Mouse (Mus musculus): ENCODE results near the gene Wdr86.
"Not testable (repeated sequence)": the region's sequence is repeated elsewhere in the genome, so short reads cannot be mapped to it uniquely, and the experiment has no call there.

Gene Wdr86

DNA sequence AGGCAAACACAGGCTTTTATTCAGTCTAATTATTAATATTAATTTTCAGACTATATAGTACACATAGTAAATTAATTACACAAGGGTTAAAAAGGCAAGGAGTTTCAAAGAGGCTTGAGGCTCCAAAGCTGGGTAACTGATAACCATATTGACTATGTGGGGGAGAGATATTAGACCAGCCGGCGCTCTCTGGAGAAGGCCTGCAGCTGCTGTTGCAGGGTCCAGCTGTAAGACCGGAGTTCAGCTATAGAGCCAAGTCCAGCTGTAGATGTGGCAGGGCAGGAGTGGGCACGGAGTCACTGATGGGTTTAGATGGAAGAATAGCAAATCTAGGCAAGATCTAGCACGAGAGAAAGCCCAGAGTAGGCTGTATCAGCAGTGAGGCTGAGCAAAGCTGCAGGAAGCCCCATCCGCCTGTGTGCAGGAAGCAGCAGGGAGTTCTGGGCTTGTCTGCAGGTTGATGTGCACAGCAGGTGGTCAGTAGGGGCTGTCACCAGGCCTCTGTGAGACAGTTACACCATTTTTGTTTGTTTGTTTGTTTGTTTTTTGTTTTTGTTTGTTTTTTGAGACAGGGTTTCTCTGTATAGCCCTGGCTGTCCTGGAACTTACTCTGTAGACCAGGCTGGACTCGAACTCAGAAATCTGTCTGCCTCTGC is 3.4 kb upstream of the Wdr86 start:
- DNase-seq (ENCODE audit: extremely low read depth, low read depth), result no peak

DNA sequence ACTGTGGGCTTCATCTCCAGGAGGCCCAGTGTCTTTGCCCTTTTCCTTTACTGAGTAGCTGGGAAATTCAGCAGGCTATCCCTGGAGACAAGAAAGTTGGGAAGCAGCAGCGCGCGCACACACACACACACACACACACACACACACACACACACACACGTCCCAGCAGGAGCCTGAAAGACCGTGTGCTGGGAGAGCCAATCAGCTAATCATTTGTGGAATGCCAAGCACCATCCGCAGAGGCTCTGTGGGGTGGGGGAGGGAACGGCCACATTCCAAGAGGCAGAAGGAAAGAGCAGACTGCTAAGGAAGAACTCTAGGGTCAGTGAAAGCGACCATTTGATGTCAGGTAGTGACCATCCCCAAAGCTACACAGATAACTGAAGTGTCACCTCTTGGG is 2.6 kb upstream of the Wdr86 start:
- no peak for DNase-seq (ENCODE audit: extremely low read depth, low read depth)

DNA sequence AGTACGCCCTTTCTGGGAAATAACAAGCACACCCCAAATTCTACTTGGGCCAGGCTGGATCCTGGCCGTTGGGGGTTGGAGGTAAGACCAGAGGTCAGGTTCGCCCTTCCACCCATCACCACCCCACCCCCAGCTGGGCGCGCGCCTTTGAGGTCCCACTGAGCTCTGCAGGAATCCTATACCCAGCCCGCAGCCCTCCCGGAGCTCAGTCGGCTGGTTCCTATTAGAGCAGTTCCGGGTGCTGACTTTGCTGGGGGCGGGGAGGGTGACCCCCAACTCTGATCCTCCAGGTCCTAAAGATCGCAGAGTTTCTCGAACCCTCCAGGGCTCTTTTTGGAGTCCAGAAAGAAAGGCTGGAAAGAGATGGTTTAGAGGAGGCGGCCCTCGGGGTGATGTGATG is 459 bp upstream of the Wdr86 start:
- DNase-seq (ENCODE audit: extremely low read depth, low read depth), result no peak

DNA sequence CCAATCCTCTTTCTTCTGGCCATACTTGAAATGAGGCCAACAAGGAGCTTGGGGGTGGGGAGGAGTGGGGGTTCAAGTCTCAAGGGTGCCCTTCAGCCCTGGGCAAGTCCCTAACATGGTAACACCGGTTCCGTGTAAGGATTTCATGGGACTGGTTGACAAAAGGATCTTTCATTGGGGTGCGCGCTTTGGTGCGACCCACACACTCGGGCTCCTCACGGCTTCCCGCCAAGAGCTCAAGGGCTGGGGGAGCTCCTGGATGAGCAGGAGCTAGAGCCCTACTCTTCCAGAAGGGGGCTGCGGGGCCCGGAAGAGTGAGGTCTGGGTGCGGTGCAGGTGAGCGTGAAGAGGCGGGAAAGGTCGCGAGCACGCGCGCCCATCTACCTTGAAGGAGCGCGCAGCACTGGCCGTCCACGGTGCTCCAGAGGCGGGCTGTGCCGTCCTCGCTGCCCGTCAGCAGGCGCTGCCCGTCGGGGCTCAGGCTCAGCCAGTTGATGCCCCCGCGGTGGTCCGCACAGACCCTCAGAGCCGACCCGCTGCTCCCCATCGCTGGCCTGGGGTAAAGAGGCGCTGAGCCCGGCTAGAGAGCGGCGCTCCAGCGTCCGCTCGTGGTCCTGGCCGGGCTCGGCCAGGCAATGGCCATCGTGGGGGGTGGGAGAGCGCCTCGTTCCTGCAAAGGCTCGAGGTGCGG is 585 bp downstream of the Wdr86 start:
- no peak for DNase-seq (ENCODE audit: extremely low read depth, low read depth)

DNA sequence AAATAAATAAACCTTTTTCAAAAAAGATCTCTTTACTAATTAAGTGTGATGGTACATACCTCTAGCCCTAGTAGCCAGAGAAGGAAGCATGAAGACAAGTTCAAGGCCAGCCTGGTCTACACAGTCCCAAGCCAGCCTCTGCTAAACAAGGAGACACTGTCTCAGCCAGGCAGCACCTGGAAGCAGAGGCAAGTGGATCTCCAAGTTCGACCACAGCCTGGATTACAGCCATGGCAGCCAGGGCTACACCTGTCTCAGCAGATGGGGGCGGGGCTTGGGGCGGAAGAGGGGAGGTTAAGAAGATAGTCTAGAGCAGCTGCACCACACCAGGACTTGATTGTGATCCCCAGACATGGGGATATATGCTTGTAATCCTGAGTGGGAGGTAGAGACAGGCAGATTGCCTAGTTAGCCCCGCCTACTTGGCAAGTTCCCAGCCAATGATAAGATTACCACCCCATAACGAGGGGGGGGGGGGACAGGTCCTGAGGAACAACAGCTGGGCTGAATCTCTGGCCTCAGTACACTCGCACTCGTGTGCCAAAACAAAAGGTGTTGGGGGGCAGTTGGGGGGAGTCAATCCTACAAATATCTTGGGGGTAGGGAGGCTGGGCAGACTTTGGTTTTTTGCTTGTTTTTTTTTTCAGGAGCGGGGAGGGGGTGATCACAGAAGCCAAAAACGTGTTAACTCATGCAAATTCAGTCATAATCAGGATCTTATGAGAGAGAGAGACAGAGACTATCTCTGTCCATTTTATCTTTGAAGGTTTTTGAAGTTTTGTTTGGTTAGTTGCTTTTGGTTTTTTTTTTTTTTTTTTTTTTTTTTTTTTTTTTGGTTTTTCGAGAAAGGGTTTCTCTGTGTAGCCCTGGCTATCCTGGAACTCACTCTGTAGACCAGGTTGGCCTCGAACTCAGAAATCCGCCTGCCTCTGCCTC is 3.4 kb downstream of the Wdr86 start:
- peak; percentile 55 for DNase-seq (ENCODE audit: extremely low read depth, low read depth)

DNA sequence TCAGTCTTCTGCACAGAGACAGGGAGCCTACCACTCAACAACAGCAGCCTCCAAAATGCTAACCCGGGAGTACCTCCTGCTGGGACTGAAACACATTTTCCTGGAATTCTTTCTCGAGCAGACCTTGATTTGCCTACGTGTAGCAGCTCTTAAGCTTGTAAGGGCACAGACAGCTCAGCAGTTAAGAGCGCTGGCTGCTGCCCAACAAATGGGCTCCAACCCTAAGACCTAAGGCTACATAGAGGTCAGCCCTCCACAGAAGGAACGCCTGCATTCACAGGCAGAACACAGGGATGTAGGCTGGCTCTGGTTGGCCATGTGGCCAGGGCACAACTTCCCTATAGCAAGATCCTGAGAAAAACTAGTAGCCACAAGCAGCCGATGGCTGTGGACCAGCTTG is 4.6 kb downstream of the Wdr86 start:
- no peak for DNase-seq (ENCODE audit: extremely low read depth, low read depth)

DNA sequence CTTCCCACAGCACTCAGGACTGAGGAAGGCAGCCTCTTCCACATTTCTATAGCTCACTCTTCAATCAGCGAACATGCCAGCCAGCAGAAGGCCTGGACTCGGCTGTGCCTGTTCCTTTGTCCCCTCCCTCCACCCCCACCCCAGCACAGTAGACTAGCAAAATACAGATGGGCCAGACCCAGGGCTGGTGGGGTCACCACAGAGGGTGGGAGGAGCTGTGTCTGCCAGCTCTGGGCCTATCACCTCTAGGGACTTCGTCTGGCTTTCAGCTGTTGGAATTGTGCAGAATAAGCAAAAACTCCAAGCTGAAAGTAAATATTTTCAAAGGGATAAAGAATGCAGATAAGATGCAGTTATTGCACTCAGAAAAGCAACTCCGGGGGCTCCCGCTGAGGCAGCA is 5.7 kb downstream of the Wdr86 start:
- DNase-seq (ENCODE audit: extremely low read depth, low read depth), result no peak

DNA sequence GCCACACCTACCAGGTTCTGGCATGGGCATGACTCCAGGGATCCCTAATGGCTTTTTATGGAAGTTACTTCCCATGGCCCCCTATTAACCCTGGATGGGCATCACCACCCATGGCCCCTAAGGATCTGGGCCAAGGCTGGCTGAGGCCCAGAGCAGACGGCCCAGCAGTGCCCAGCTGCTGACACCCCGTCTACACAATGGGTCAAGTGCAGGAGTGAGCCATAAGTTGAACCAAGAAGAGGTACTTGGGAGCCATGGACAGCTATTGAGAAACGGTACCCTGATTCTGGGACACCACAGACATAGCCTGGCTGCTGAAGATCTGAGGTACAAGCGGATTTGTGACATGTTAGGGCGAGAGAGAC is 6.3 kb downstream of the Wdr86 start:
- no peak for DNase-seq (ENCODE audit: extremely low read depth, low read depth)

DNA sequence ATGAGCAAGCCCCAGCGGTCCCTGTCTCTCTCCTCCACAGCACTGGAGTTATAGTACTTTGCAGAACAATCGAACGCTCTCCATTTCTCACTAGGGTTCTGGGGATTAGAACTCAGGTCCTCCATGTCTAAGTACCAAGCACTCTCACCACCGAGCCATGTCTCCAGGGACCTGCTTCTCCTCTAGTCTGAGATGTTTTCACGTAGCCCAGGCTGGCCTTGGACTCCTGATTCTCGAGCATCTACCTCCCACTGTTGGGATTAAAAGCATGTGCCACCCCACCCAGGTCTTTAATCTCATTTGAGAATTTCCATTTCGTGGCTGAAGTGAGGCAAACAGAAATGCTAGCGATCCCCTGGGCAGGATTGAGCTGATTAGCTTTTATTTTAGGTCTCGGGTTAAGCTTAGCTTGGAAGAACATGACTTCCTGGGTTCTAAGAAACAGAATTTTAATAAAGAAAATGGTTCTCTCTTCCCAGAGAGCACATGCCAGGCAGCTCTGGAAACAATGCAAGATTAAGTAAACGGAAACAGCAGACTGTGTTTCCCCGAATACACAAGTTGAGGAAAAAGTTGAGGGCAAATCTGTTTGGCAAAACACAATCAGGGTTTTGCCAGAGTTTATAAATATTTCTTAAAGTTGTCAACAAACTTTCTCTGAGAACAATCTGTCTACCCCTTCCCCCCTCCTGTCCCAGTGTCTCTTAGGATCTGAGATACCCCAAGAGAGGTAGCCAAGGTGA is 6.8 kb downstream of the Wdr86 start:
- no peak for DNase-seq (ENCODE audit: extremely low read depth, low read depth)

DNA sequence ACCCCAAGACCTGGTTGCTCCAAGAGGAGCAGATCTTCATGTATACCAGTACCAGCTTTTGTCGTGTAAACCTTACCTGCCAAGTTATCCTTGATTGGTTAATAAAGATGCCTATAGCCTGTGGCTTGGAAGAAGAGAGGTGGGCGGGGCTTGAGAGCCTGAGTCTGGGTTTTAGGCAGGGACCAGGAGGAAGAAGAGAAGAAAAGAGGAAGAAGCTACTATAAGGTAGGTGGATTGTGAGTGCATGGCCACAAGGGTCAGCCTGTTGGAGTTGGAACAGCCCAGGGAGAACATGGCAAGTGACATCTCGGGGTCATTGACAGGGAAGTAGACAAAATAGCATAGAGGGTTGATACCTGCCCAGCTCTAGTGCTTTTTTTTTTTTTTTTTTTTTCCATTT is 10.7 kb downstream of the Wdr86 start:
- peak; percentile 18 for DNase-seq (ENCODE audit: extremely low read depth, low read depth)

DNA sequence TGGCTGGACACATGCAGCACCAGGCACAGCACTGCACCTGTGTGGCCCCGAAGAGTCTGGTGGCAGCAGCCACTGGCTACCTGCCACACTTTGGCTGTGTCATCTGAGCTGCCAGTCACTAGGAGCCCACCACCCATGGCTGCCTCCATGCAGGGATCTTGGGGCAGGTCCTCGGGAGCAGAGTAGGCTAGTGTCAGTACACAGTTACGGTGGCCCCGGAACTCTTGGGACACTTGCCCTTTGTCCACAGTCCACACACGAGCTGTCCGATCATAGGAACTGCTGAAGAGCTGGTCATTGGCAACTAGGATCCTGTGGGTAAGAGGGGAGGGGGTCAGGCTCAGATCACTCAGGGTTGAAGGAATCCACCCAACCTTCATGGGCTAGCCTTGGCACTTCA is 12.5 kb downstream of the Wdr86 start:
- DNase-seq (ENCODE audit: extremely low read depth, low read depth), result no peak

DNA sequence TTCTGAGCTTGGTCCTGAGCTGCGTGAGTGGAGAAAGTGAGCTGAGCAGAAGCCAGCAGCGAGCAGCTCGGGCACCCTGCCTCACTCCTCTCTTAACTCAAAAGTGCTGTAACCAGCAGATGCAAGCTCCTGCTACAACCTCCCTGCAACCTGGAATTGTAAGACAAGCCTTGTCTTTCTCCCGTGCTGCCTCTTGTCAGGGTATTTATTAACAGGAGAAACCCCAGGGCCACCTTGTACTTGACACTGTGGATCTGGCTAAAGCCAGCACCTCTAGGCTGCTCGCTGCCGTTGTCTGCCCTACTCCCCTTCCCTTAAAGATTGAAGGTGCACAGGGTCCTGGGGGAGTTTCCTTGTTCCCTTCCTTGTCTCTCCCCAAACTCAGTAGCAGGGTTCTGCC is 16.5 kb downstream of the Wdr86 start:
- DNase-seq (ENCODE audit: extremely low read depth, low read depth), result no peak

DNA sequence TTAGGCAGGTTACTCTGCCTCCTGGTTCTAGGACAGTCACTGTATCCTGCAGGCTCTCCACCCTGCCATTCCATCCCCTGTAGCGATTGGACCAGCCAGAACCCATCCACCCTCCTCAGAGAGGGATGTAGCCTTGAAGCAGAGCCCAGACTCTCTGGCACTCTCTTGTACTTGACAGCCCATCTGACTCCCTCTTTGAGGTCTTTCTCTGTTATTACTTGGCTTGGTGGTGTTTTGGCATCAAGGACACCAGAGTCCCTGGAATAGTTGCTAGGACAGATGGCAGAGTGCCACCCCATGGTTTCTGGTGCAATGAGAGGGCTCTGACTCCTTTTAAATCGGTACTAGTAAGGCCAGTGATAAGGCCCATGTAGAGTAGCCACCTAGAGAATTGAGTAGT is 17.3 kb downstream of the Wdr86 start:
- no peak for DNase-seq (ENCODE audit: extremely low read depth, low read depth)

DNA sequence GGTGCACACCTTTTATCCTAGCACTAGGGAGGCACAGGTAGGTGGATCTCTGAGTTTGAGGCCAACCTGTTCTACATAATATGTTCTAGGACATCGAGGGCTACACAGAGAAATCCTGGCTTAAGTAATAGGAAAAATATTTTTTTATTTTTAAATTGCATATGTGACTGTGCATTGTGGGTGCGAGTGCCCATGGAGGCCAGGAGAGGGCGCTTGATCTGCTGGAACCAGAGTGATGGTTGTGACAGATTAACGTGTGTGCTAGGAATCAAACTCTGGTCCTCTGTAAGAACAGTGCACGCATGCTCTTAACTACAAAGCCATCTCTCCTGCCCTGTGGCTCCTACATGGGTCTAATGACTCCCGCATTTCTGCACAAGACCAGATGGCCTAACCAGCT is 18.9 kb downstream of the Wdr86 start:
- DNase-seq (ENCODE audit: extremely low read depth, low read depth), result no peak

DNA sequence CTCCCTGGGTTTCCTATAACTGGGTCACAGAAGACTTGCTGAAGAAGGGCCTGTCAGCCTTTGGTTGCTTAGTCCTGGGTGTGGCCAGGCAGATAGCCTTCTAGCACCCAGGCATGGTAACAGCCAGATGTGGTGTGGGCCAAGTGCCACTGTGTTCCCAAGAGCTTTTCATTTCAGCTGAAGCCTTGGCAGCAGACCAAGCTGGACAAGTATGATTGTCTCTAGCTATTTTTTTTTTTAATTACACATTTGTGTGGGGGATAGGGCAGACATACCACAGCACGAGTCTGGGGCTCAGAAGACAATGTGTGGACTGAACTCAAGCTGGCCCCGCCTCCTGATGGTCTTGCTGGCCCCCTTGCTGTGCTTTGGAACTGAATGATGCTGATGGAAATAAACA is 20.6 kb downstream of the Wdr86 start:
- DNase-seq (ENCODE audit: extremely low read depth, low read depth), result no peak

DNA sequence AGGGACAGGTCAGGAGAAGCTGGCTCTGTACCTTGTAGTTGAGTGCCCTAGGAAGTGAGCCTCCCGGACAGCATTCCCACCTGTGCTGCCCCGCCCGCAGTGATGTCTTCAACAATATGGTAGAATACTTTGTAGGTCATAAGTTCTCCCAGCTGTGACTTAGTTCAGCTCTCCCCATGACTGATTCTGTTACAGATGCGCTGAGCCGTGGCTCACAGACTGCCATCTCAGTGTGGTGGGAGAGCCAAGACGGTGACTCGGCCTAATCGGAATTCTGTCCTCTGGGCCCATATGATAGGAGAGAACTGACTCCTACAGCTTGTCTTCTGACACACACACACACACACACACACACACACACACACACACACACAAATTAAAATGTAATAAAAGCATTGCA is 25.9 kb downstream of the Wdr86 start:
- no peak for DNase-seq (ENCODE audit: extremely low read depth, low read depth)

DNA sequence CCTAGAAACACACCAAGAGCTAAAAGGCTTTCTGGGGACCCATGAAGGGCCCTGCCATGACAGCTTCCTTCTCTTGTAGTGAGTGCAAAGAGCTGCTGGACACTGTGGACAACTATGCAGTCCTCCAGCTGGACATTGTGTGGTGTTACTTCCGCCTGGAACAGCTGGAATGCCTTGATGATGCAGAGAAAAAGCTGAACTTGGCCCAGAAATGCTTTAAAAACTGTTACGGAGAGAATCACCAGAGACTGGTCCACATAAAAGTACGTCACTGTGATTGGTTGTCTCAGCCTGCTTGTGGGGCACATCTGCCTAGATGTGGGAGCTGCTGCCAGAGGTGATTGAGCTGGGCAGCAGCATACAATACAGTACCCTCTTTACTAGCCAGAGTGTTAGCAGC is 29.3 kb downstream of the Wdr86 start:
- DNase-seq (ENCODE audit: extremely low read depth, low read depth), result no peak

DNA sequence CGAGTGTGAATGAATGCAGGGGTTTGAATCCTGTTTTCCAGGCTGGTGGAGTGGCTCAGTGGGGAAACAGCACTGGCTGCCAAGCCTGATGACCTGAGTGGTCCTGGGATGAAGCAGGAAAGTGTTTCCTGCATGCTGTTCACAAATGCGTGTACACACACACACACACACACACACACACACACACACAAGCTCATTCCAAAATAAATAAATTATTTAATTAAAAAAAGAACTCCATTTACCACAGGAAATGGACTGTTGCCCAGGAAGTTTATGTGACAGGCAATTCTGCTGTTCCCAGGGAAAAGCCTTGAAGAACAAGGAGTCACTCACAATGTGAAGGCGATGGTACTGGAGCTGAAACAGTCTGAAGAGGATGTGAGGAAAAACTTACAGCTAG is 33.8 kb downstream of the Wdr86 start:
- DNase-seq (ENCODE audit: extremely low read depth, low read depth), result no peak

DNA sequence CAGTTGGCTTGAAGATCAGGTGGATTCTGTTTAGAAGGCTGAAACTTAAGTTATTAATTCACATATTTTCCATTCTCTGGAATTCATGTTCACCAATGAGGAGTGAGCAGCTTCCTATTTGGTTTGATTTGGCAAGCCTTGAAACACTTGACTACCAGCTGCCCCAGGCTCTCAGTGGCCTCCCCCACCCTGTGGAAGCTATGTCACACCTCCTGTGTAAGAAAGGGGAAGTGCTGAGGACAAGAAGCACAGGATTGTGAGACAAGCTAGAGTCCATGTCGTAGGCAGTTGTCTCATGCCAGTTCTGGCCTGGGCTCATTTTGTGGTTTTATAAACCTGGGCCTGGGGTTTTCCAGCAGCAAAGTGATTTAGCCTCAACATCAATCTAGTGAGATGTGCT is 42.8 kb downstream of the Wdr86 start:
- peak; percentile 90 for DNase-seq (ENCODE audit: extremely low read depth, low read depth)

DNA sequence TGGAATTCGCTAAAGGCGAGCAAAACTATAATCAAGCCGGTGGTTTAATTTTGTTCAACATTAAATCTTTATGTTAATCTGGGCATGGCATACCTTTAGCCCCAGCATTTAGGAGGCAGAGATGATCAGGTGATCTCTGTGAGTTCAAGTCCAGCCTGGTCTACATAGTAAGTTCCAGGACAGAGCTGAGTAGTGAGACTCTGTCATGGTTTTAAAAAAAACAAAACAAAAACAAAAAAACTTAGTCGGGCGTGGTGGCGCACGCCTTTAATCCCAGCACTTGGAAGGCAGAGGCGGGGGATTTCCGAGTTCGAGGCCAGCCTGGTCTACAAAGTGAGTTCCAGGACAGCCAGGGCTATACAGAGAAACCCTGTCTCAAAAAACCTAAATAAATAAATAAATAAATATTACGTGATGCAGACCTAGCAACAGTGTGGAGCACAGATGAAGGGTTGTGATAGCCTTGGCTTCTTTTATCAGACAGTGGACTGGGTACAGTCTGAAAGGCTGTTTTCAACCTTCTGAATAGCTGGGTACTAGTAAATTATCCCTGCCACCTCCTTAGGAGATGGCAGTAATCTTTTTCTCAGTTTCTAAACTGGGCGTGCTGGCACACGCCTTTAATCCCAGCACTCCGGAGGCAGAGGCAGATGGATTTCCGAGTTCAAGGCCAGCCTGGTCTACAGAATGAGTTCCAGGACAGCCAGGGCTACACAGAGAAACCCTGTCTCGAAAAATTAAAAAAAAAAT is 43.7 kb downstream of the Wdr86 start:
- not testable (repeated sequence) for DNase-seq (ENCODE audit: extremely low read depth, low read depth)

DNA sequence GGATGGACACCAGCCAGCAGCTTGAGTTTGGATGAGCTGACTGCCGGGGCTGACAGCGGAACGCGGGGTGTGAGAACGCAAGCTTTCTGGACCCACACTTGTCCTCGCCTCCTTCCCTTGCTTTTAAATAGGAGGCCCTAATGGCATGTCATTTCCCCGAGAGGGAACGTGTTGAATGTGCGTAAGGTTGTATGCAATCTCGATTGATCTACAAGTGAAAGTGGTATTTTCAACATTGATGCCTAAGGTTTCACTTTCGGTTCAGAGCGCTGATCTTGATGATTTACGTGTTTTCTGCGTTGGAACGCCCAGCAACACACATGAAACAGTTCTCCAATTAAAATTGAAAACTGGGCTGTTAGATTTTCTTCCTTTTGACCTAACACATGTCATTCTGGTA is 44.4 kb downstream of the Wdr86 start:
- peak; percentile 83 for DNase-seq (ENCODE audit: extremely low read depth, low read depth)

Data from MEL-GATA-1-ER (cell line).